Mouse (Mus musculus) thymus, postnatal 36 days (tissue): ENCODE measurements at regions not wholly inside any gene's neighbourhood (a gene's known extent, or its start where the extent isn't known, plus 50 kb on each side); places are given as distances from the start of the nearest gene placed in this dataset.
"Not testable (repeated sequence)": the region's sequence is repeated elsewhere in the genome, so short reads cannot be mapped to it uniquely, and the experiment has no call there.

Source experiments
- DNase-seq, 2 experiments: peaks; one replicate each; pipeline ENCODE4 v3.0.0; 2022; ENCODE audit warnings: mixed read lengths in 2 of 2

DNA sequence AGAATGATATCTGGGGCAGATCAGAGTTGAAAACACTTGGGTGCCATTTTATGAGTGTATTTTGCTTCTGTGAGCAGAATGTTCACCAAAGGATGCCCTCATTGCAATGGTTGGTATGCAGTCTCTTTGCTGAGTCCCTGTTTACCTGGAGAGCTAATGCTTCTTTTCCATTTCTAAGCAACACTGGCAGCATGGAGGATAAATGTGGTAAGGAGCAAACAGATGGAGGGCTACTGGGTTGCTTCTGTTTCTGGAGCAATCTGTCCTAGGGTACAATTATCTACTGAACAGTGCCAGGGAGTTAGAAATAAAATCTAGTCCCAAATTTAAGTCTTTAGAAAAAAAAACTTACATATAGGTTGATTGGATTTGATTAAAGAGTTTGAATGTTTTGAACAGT lies 245.9 kb downstream of the AI429214 start:
- no peak for DNase-seq

DNA sequence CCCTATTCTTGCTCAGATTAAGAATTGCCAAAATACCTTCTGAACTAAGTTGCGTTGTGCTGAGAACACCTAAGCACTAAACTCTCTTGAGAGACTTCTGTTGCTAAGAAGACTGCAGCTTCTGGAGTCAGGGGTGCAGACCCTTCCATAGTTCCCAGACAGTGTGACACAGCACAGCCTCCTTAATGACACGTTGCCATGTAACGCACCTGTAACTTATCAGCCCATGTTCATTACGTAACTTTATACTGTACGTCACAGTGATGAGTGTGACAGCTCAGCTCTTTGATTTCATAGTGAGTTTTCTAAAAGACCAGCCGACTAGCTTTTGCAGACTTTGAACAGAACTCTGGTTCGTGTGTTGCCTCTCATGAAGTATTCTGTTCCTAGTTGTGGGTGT lies 257.8 kb downstream of the AI429214 start:
- not testable (repeated sequence) for DNase-seq

DNA sequence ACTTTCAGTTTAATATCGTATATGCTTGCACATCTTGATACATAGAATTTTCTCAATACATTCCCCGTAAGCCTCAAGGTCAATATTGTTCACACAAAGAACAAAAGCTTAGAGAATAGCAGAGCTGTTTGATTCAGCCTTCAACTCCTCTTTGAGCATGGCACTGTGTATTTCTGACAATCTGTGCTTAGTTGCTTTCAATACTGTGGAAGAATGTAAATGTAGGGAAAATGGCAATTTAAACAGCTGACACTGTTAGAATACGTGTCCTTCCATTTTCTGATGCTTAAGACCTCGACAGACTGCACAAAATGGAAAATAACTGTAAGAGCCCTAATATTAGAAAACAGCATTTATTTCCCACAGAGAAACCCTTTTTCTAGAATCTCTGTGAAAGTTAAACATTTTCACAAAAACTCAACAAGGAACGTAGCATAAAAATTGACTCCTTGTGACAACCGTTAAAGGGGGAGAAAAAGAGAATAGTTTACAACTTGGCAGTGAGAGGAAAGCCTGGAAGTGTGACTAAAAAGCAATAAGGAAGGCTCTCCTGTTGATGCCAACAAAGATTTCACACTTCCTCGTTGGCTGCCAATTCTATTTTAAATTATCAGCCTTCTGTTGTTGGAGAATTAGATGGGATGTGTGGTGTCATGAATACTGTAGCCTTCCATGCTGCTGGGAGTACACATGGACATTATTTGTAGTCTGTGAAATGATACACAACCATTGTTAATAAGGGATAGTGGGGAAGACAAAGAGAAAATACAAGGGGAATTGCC lies 297.9 kb downstream of the AI429214 start:
- no peak for DNase-seq
